Mouse (Mus musculus) heart, adult 2 months (tissue): Measurements from ENCODE around the gene Ank3. TPM values are rescaled to one million over a fixed set of nuclear protein-coding genes. Genes with fewer than 3 reads are reported as not detected.

Experiments used
- DNase-seq, 2 experiments: peaks; one replicate each; pipeline ENCODE4 v3.0.0; 2021
- H3K27ac ChIP-seq: fragments of 200-600 bp; 2 replicates; pipeline ENCODE4 v1.8.1; 2022
- H3K27me3 ChIP-seq: fragments of 200-500 bp; 2 replicates; pipeline ENCODE4 v1.6.1; 2012; ENCODE audit warnings: mild to moderate bottlenecking, low read length, inconsistent platforms, mixed read lengths; ENCODE audit not compliant: control insufficient read depth, insufficient read depth
- H3K36me3 ChIP-seq: fragments of 200-500 bp; 2 replicates; pipeline ENCODE4 v1.6.1; 2012; ENCODE audit warnings: low read length, inconsistent platforms; ENCODE audit not compliant: control insufficient read depth, insufficient read depth
- H3K4me1 ChIP-seq: fragments of 200-500 bp; 2 replicates; pipeline ENCODE4 v1.6.1; 2011; ENCODE audit warnings: low read length; ENCODE audit not compliant: control insufficient read depth, insufficient read depth
- H3K4me3 ChIP-seq: fragments of 200-600 bp; 2 replicates; pipeline ENCODE4 v1.8.1; 2022
- H3K79me2 ChIP-seq: fragments of 200-500 bp; replicated peaks from 2 replicates; pipeline ENCODE4 v1.6.1; 2012; ENCODE audit warnings: mild to moderate bottlenecking, inconsistent platforms, low read length, moderate library complexity, mixed read lengths; ENCODE audit not compliant: control insufficient read depth, insufficient read depth
- H3K9ac ChIP-seq: fragments of 200-500 bp; 2 replicates; pipeline ENCODE4 v1.6.1; 2012; ENCODE audit warnings: low read depth, mild to moderate bottlenecking, control low read depth, inconsistent platforms, low read length, mixed read lengths
- CTCF ChIP-seq: fragments of 200-600 bp; IDR thresholded peaks from 2 replicates; pipeline ENCODE4 v1.8.1; 2022; ENCODE audit warnings: antibody characterized with exemption, mild to moderate bottlenecking, moderate library complexity
- EP300 ChIP-seq: fragments of 200-500 bp; IDR thresholded peaks from 2 replicates; pipeline ENCODE4 v1.6.1; 2011; ENCODE audit warnings: low read depth, low read length, control low read depth; ENCODE audit not compliant: insufficient read depth
- POLR2A ChIP-seq: fragments of 200-500 bp; IDR thresholded peaks from 2 replicates; pipeline ENCODE4 v1.6.1; 2011; ENCODE audit warnings: mild to moderate bottlenecking, low read depth, low read length, control low read depth; ENCODE audit not compliant: insufficient read depth
- WGBS: fragments of 180-500 bp; shearing (Covaris S2); methylation state at CpG from one replicate; pipeline ENCODE4 v1.1.7; 2018; 5-methylcytosine and 5-hydroxymethylcytosine counted together
- intact Hi-C: fragments of 180-260 bp; cut with DNase I; formaldehyde crosslinking; loops from one replicate; pipeline ENCODE4 v1.15.1; 2025
- polyA plus RNA-seq: library from polyadenylated mRNA; depleted of rRNA; stranded (reverse); fragments of >200 nt; gene quantifications from 2 replicates; pipeline ENCODE4 v1.2.3, GENCODE M21; 2012
- total RNA-seq, 2 experiments: library from RNA; stranded (reverse); gene quantifications; 2 replicates each; pipeline ENCODE4 v1.2.3; 2021

Gene Ank3
- total and polyA plus RNA-seq, 3 experiments = 16.8 to 80.3 (median 64.6) TPM

DNA sequence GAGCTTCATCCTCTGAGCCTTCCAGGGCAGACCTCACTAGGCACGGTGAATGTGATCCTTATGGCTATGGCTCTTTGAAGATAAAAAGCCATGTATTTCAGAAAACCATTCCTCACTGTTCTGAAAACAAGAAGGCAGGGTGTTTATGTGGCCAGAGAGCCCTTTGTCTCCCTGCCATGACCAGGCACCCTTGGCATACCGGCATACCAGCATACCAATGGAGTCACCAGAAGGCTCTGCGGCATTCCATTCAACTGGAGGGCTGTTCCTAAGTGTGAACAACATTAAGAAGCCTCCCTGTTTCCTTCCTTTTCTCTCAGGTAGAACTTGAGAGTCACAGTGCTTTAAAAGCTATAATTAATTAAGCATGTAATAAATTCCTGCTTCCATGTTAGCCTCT, 430.7 kb downstream of the Ank3 start:
- TF ChIP-seq CTCF = no peak
- no peak for TF ChIP-seq POLR2A
- no peak for TF ChIP-seq EP300
- no peaks in the 10 kb centered on the region for H3K79me2 ChIP-seq
- DNase-seq = peak in 1 of 2 experiments; percentile 18
- H3K27me3 ChIP-seq = no peaks in the 10 kb centered on the region
- peak overlapping the region; percentile 29; the same call in 1 of the 2 replicates for H3K27ac ChIP-seq
- H3K4me1 ChIP-seq = peaks cover 6% of the 10 kb centered on the region
- no peak overlapping the region for H3K9ac ChIP-seq
- WGBS = 75% methylated on average over 3 of the region's 3 CpGs
- no peak overlapping the region for H3K4me3 ChIP-seq
- intact Hi-C loops = no loop called here
- no peaks in the 10 kb centered on the region for H3K36me3 ChIP-seq

- no peaks in the 10 kb centered on the region for H3K79me2 ChIP-seq
- no peak for DNase-seq
- TF ChIP-seq EP300 (no peak), POLR2A (no peak), CTCF (no peak)
- no peak overlapping the region for H3K9ac ChIP-seq
- intact Hi-C loops = no loop called here
- H3K27me3 ChIP-seq = no peaks in the 10 kb centered on the region
- no peak overlapping the region for H3K27ac ChIP-seq
- WGBS = 64% methylated on average over 7 of the region's 7 CpGs
- H3K36me3 ChIP-seq = no peaks in the 10 kb centered on the region
- peaks cover 6% of the 10 kb centered on the region for H3K4me1 ChIP-seq
- H3K4me3 ChIP-seq = no peak overlapping the region
These were observed 433.0 kb downstream of the Ank3 start for GRCm38 (mm10) chr10:69831568-69831967.

DNA sequence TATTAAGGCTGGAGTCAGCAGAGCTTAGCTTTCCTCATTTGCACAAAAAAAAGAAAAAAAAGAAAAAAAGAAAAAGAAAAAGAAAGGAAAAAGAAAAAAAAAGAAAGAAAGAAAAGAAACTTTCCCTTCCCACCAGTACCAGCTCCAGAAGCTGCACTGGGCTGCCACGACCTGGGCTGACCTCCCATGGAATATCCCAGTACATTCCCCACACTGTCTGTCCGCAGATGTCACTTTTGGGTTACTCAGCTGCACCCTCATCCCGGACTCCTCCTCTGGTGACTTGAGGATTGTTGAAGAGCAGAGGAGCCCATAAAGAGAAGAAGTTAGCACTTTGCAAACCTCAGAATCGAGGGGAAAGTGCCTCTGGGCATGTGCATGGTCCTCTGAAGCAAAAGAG, 433.7 kb downstream of the Ank3 start:
- Histone ChIP-seq H3K27me3 (no peaks in the 10 kb centered on the region), H3K4me1 (peaks cover 6% of the 10 kb centered on the region), H3K4me3 (no peak overlapping the region), H3K79me2 (no peaks in the 10 kb centered on the region), H3K9ac (no peak overlapping the region), H3K27ac (no peak overlapping the region), H3K36me3 (no peaks in the 10 kb centered on the region)
- no peak for TF ChIP-seq POLR2A
- no peak for TF ChIP-seq CTCF
- no peak for TF ChIP-seq EP300
- no peak for DNase-seq
- WGBS = 65% methylated on average over 4 of the region's 4 CpGs
- intact Hi-C loops = no loop called here

- Histone ChIP-seq H3K4me3 (no peak overlapping the region), H3K27ac (no peak overlapping the region), H3K9ac (no peak overlapping the region), H3K27me3 (no peaks in the 10 kb centered on the region), H3K79me2 (no peaks in the 10 kb centered on the region), H3K4me1 (peaks cover 6% of the 10 kb centered on the region), H3K36me3 (no peaks in the 10 kb centered on the region)
- 91% methylated on average over 7 of the region's 7 CpGs for WGBS
- no peak for DNase-seq
- intact Hi-C loops = no loop called here
- TF ChIP-seq CTCF (no peak), EP300 (no peak), POLR2A (no peak)
These were observed 434.2 kb downstream of the Ank3 start for GRCm38 (mm10) chr10:69832822-69833221.

DNA sequence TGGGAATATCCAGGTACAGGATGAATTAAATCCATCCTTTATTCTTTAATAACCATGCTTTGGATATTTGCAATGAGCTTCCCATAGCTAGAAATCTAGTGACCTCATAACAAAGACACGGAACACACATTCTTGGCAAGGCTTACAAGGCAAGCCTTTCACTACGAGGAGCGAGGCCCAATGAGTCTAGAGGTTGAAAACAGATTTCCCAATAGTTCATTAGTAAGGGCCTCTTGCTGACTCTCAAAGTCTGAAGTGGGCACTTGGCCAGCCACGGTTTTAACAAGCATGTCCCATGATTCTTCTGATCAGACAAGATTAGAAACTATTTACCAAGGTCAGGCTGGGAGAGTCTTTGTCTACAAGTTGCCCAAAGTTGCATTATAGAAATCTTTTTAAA, 436.1 kb downstream of the Ank3 start:
- TF ChIP-seq POLR2A = no peak
- no peak for TF ChIP-seq EP300
- TF ChIP-seq CTCF = no peak
- 36% methylated on average over 4 of the region's 4 CpGs for WGBS
- peaks cover 2% of the 10 kb centered on the region for H3K4me1 ChIP-seq
- H3K27ac ChIP-seq = no peak overlapping the region
- H3K79me2 ChIP-seq = no peaks in the 10 kb centered on the region
- no peak overlapping the region for H3K4me3 ChIP-seq
- H3K36me3 ChIP-seq = no peaks in the 10 kb centered on the region
- intact Hi-C loops = no loop called here
- peak; percentile 35 to 49 for DNase-seq
- no peak overlapping the region for H3K9ac ChIP-seq
- no peaks in the 10 kb centered on the region for H3K27me3 ChIP-seq

DNA sequence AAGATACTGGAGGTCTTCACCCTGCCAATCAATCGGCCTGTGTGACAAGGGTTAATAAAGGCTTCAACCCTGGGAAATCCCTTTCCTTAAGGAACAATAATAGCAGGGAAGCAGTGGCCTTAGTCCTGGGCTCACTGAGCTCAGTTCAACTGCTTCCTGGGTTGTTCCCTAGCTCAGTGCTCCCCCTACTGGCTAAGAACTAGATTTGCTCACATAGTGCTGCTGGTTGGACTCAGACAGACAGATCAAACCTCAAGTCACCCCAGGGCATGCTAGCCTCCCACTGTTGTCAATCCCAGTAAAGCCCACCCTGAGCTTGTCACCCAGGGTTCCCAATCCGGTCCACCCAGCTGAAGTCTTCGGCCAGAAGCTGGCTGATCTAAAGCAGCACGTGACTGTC, 447.2 kb downstream of the Ank3 start:
- Histone ChIP-seq H3K4me1 (no peaks in the 10 kb centered on the region), H3K36me3 (no peaks in the 10 kb centered on the region), H3K27me3 (no peaks in the 10 kb centered on the region), H3K9ac (no peak overlapping the region), H3K79me2 (peaks cover 2% of the 10 kb centered on the region; the same call in 1 of the 2 replicates), H3K4me3 (no peak overlapping the region), H3K27ac (no peak overlapping the region)
- TF ChIP-seq EP300 (0 out of 2 replicates have a peak, but pooled peaks have one; percentile 35), POLR2A (no peak), CTCF (peak; percentile 83)
- WGBS = 38% methylated on average over 4 of the region's 4 CpGs
- peak in 1 of 2 experiments; percentile 21 for DNase-seq
- intact Hi-C loops = loop anchor here (2.0 to 5.0 kb wide), 3 partner anchors 63 to 393 kb away; no protein-coding TSS in a partner anchor
